Mouse (Mus musculus) gastrocnemius, adult 18-20 months (tissue): ENCODE data around the gene Cemip2. TPM values are rescaled to one million over a fixed set of nuclear protein-coding genes. Genes with fewer than 3 reads are reported as not detected.
A peak's percentile ranks its signal among the peaks of the same experiment; 100 is the strongest.
"Not testable (repeated sequence)": the region's sequence is repeated elsewhere in the genome, so short reads cannot be mapped to it uniquely, and the experiment has no call there.

ENCODE experiments used
- DNase-seq: peaks from one replicate; pipeline ENCODE4 v3.0.0; 2021; ENCODE audit warnings: low spot score
- total RNA-seq, 2 experiments: library from RNA; stranded (reverse); gene quantifications; 2 replicates each; pipeline ENCODE4 v1.2.3; 2021

Gene Cemip2
- total RNA-seq, 2 experiments from 2014 or later, result 8.4 to 10.8 TPM

DNA sequence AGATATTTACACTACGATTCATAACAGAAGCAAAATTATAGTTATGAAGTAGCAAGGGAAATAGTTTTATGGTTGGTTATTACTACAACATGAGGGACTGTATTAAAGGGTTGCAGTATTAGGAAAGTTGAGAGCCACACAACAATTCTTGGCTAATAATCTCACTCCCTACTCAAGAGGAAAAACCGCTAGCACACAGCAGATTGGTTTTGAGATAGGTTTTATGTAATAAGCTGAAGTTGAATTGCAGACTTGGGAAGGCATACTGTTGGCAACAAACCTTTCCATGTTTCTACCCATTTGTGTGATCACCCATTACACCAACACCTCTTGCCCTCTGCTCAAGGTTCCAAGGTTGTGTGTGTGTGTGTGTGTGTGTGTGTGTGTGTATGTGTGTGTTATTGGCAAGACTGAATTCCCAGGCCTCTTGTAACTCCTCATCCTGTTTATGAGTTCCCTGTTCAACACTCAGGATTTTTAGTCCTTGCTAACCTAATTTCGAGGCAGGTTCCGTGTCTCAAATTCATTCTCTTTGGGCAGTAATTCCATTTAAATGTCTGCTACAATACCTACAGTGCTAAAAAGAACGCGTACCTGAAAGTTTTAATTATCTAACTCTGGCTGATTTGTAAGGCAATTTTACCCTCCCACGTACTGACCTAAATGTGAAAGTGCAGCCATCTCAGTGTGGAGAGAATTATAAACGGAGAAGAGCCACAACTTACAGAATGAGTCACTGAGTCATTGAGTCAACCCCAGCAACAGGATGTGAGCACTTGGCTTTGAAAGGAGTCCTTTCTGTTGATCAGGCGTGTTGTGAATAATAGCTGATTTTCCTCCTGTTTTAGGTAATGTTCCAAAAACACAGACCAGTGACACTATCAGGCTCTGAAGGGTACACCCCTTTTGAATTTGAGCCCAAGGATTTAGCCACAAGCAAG is 85.1 kb downstream of the Cemip2 start:
- no peak for DNase-seq

GRCm38 (mm10) chr19:21865242-21866055 is 87.3 kb downstream of the Cemip2 start:
- DNase-seq, result no peak

DNA sequence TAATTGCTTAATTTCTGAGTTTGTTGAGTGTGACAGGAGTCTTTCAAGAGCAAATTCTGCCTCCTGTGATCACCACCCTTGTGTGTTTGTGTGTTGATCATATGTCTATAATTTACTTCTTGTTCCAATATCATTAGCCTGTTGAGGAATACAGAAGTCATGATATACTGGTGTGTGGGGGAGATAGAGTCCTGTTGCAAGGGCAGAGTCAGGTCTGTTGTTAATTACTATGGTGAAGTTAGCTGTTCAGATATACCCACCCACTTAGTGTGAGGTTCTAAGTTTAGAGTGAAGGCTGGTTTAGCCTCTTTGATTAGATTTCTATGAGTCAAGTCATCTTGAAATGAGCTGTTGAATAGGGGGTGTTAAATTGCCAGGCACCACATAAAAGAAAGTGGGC is 88.0 kb downstream of the Cemip2 start:
- DNase-seq, result no peak

DNA sequence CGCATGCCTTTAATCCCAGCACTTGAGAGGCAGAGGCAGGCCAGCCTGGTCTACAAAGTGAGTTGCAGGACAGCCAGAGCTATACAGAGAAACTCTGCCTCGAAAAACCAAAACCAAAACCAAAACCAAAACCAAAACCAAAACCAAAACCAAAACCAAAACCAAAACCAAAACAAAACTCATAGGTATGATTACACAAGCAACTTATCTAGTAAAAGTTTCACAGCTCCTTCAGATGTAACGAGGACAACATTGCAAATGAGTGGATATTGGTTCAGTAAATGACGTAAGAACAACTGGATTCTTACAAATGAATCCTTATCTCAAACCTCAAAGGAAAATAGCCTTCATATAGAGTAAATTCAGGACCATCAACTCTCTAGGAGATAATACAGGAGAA is 88.6 kb downstream of the Cemip2 start:
- DNase-seq, result not testable (repeated sequence)

DNA sequence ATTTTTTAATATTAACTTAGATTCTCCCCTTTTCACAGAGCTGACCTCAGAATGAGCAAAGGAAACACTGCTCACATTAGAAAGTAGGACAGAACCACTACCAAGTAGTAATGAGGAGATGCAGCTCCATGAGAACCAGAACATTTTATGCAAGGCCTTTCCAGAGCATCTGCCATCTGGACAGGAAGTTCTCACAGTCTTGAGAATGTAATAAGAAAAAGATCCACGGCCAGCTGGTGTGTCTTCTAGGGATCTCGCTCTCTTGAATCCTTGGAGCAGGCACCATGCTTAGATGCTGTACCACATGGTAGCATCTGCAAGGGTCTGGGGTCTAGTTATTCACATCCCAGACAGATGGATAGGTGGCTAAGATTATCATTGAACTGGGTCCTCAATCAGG is 90.3 kb downstream of the Cemip2 start:
- no peak for DNase-seq

- DNase-seq, result peak; percentile 43
Observed at GRCm38 (mm10) chr19:21882110-21882940, 104.2 kb downstream of the Cemip2 start.

GRCm38 (mm10) chr19:21883053-21883452 is 104.9 kb downstream of the Cemip2 start:
- no peak for DNase-seq

DNA sequence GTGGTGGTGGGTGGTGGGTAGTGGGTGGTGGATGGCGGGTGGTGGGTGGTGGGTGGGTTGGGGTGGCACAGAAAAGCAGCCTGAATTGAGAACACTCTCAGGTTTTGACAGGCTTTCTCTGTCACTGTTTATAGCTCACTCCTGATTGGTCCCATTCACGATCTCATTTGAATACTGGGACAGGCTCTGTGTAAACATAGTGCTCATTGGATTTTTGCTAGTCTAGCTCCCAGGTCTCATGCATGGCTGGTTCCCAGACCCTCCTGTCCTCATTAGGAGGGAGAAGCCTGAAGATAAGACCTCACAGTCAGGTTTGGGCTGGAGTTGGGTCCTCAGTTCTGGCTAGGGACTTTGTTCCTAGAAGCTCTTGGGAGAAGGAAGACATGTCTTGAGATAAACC is 105.8 kb downstream of the Cemip2 start:
- no peak for DNase-seq

GRCm38 (mm10) chr19:21884385-21884784 is 106.2 kb downstream of the Cemip2 start:
- DNase-seq, result no peak

- DNase-seq, result no peak
Observed at GRCm38 (mm10) chr19:21886166-21886657, 108.1 kb downstream of the Cemip2 start.

DNA sequence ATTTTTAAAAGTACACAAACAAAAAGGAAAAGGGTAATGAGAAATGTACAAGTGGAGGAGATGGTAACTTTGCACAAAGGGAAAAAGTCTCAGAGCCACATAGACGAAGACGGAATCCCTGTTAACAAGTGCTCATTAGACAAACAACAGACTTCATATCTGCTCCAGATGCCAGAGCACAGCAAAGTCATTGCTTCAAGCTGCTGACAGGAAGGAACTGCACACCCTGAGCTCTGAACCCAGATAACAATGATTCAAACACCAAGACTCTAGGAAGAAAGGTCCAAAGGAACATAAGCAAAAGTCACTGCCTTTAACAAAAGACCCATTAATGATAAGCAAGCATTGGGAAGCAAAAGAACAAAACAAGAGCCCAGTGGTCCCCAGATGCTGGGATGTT is 112.6 kb downstream of the Cemip2 start:
- DNase-seq, result no peak

DNA sequence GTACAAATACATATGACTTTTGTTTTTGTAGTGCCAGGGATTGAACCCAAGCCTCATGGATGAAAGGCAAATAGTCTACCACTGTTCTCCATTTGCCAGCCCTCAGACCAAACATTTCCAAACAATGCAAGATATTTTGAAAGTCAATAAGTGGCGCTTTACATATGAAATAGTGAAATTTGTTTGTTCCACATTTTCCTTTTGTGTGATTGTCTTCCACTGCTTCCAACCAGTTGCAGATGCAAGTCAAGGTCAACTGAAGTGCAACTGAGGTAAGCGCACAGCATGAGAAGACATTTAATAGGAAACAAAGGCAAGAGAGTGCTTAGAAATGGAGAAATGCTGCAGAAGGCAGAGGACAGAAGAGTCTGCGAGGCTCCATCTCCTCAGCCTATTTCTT is 116.7 kb downstream of the Cemip2 start:
- no peak for DNase-seq

- no peak for DNase-seq
Observed at GRCm38 (mm10) chr19:21895540-21895939, 117.4 kb downstream of the Cemip2 start.

DNA sequence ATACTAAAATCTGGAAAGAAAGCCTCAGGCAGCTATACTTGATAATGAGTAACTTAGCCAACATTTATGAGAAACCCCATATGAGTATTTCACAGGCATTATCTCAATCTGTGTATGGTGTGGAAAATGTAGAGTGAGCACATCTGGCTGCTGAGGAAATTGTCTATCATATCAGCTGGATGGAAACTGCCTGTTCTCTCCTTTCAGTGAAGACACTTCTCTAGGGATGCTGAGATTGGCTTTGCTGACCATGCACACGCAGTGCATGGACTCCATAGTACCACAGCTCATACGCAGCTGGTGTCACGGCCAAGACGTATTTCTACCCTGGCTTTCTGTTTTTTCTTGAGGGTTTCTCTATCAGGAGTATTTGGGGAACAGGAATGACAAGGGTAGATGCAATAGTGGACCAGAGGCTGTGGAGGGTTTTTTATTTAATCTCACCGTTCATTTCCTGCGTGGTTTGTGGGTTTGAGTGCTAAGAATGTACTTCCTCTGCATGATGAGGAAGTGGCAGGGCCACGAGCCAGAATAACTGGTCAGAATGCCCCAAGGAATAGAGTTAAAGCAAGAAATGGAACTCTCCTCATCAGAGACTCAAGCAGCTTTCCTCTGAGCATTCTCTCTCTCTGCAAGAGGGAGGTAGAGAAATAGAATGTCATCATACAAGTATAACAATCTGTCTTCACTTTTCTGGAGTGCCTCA is 119.1 kb downstream of the Cemip2 start:
- peak; percentile 25 for DNase-seq

DNA sequence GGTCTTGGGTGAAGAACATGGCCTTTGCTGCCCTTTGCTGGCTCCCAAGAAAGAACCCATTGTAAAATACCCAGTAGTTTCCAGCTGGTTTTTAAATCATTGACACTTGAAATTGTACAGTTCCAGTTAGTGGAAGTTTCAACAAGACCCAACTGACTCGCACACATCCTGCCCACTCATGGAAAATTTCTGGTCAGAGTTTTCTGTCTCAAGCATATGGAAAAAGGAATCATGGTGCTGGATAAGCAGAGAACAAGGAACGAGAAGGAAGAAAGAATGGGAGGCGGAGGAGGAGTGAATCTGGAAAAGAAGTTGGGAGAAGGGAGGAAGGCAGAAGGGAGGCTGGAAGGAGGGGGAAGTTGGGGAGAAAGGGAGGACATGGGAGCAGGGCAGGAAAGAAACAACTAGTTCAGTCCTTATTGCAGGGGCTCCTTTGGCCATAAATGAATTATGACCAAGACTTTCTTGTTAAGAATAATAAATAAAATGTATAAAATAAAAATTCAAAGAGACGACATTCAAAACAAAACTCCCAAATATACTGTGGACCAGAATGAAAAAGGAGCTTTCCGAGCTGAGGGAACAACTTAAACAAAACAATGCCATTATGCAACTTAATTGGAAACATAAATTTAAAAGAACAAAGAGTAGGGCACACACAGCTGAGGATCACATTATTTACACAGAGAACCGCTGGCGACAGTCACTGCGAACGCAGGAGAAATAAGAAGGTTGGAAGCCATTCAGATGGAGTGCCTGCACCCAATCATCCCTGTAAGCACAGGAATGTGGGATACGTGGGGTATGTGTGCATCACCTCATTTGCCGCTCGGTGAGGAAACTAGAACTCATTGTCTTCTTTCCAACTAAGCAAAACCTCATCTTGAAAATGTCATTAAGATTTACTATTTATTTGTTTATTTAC is 120.1 kb downstream of the Cemip2 start:
- DNase-seq, result no peak
